Mouse (Mus musculus): ENCODE data around the gene Casp7. TPM values are rescaled to one million over a fixed set of nuclear protein-coding genes. Genes with fewer than 3 reads are reported as not detected.

Gene Casp7
- polyA plus RNA-seq, 1 experiment from 2014 or later, result 18.0 TPM

- no peak overlapping the region for H3K27ac ChIP-seq (ENCODE audit: low read depth, low read length)
- no peak overlapping the region for H3K4me2 ChIP-seq (ENCODE audit: low read depth, low read length)
- H3K4me3 ChIP-seq (ENCODE audit: low read depth, low read length), result no peak overlapping the region
- H3K9ac ChIP-seq (replicated peaks; ENCODE audit: low read depth, low read length), result no peak overlapping the region
- H3K4me1 ChIP-seq (ENCODE audit: control insufficient read depth, insufficient read depth, low read length), result no peaks in the 10 kb centered on the region
- no peak for ATAC-seq (ENCODE audit: low read depth)
- no peaks in the 10 kb centered on the region for H3K27me3 ChIP-seq (ENCODE audit: control insufficient read depth, insufficient read depth, low read length)
- H3K36me3 ChIP-seq (ENCODE audit: control insufficient read depth, insufficient read depth, low read length), result no peaks in the 10 kb centered on the region
- no peaks in the 10 kb centered on the region for H3K9me3 ChIP-seq (ENCODE audit: control insufficient read depth, low read length)
- WGBS, result 39% methylated on average over 13 of the region's 13 CpGs
Measured at GRCm38 (mm10) chr19:56484630-56485375, 87.9 kb downstream of the Casp7 start.

GRCm38 (mm10) chr19:56485376-56486271 is 88.7 kb downstream of the Casp7 start:
- WGBS, result 67% methylated on average over 13 of the region's 13 CpGs
- ATAC-seq (ENCODE audit: low read depth), result no peak
- Histone ChIP-seq H3K9me3 (ENCODE audit: control insufficient read depth, low read length) (no peaks in the 10 kb centered on the region), H3K9ac (replicated peaks; ENCODE audit: low read depth, low read length) (no peak overlapping the region), H3K36me3 (ENCODE audit: control insufficient read depth, insufficient read depth, low read length) (no peaks in the 10 kb centered on the region), H3K4me1 (ENCODE audit: control insufficient read depth, insufficient read depth, low read length) (no peaks in the 10 kb centered on the region), H3K4me2 (ENCODE audit: low read depth, low read length) (no peak overlapping the region), H3K27ac (ENCODE audit: low read depth, low read length) (no peak overlapping the region), H3K4me3 (ENCODE audit: low read depth, low read length) (no peak overlapping the region), H3K27me3 (ENCODE audit: control insufficient read depth, insufficient read depth, low read length) (no peaks in the 10 kb centered on the region)

GRCm38 (mm10) chr19:56486926-56487325 is 90.0 kb downstream of the Casp7 start:
- no peaks in the 10 kb centered on the region for H3K9me3 ChIP-seq (ENCODE audit: control insufficient read depth, low read length)
- no peaks in the 10 kb centered on the region for H3K36me3 ChIP-seq (ENCODE audit: control insufficient read depth, insufficient read depth, low read length)
- 91% methylated on average over 7 of the region's 7 CpGs for WGBS
- H3K27ac ChIP-seq (ENCODE audit: low read depth, low read length), result no peak overlapping the region
- H3K4me1 ChIP-seq (ENCODE audit: control insufficient read depth, insufficient read depth, low read length), result no peaks in the 10 kb centered on the region
- no peak overlapping the region for H3K4me3 ChIP-seq (ENCODE audit: low read depth, low read length)
- no peak for ATAC-seq (ENCODE audit: low read depth)
- no peaks in the 10 kb centered on the region for H3K27me3 ChIP-seq (ENCODE audit: control insufficient read depth, insufficient read depth, low read length)
- H3K9ac ChIP-seq (replicated peaks; ENCODE audit: low read depth, low read length), result no peak overlapping the region
- no peak overlapping the region for H3K4me2 ChIP-seq (ENCODE audit: low read depth, low read length)

GRCm38 (mm10) chr19:56487339-56487738 is 90.4 kb downstream of the Casp7 start:
- no peaks in the 10 kb centered on the region for H3K4me1 ChIP-seq (ENCODE audit: control insufficient read depth, insufficient read depth, low read length)
- no peaks in the 10 kb centered on the region for H3K36me3 ChIP-seq (ENCODE audit: control insufficient read depth, insufficient read depth, low read length)
- no peaks in the 10 kb centered on the region for H3K27me3 ChIP-seq (ENCODE audit: control insufficient read depth, insufficient read depth, low read length)
- no peak overlapping the region for H3K4me3 ChIP-seq (ENCODE audit: low read depth, low read length)
- H3K27ac ChIP-seq (ENCODE audit: low read depth, low read length), result no peak overlapping the region
- ATAC-seq (ENCODE audit: low read depth), result no peak
- no peak overlapping the region for H3K9ac ChIP-seq (replicated peaks; ENCODE audit: low read depth, low read length)
- 94% methylated on average over 2 of the region's 2 CpGs for WGBS
- no peaks in the 10 kb centered on the region for H3K9me3 ChIP-seq (ENCODE audit: control insufficient read depth, low read length)
- no peak overlapping the region for H3K4me2 ChIP-seq (ENCODE audit: low read depth, low read length)

GRCm38 (mm10) chr19:56489601-56490000 is 92.7 kb downstream of the Casp7 start:
- no peak overlapping the region for H3K27ac ChIP-seq (ENCODE audit: low read depth, low read length)
- no peaks in the 10 kb centered on the region for H3K9me3 ChIP-seq (ENCODE audit: control insufficient read depth, low read length)
- no peaks in the 10 kb centered on the region for H3K36me3 ChIP-seq (ENCODE audit: control insufficient read depth, insufficient read depth, low read length)
- no peaks in the 10 kb centered on the region for H3K27me3 ChIP-seq (ENCODE audit: control insufficient read depth, insufficient read depth, low read length)
- no peak for ATAC-seq (ENCODE audit: low read depth)
- no peaks in the 10 kb centered on the region for H3K4me1 ChIP-seq (ENCODE audit: control insufficient read depth, insufficient read depth, low read length)
- no peak overlapping the region for H3K4me3 ChIP-seq (ENCODE audit: low read depth, low read length)
- no peak overlapping the region for H3K9ac ChIP-seq (replicated peaks; ENCODE audit: low read depth, low read length)
- 90% methylated on average over 6 of the region's 6 CpGs for WGBS
- H3K4me2 ChIP-seq (ENCODE audit: low read depth, low read length), result no peak overlapping the region

Other genes with a start within 250 kb of the Casp7 start
- gene Habp2, start 110.0 kb upstream of the Casp7 start, polyA plus RNA-seq (2014; fragmentation: Nextera tagmentation; extraction: Ambion mirVana), result 0.13 and 0.29 TPM in 2 replicates
- 0.15 and 0.28 TPM in 2 replicates for gene Nrap, start 7.1 kb upstream of the Casp7 start, polyA plus RNA-seq (2014; fragmentation: Nextera tagmentation; extraction: Ambion mirVana)
- 0.13 and 0.29 TPM in 2 replicates for gene Plekhs1, start 64.5 kb downstream of the Casp7 start, polyA plus RNA-seq (2014; fragmentation: Nextera tagmentation; extraction: Ambion mirVana)
- 11.4 TPM in 2 replicates for gene Dclre1a, start 151.1 kb downstream of the Casp7 start, polyA plus RNA-seq (2014; fragmentation: Nextera tagmentation; extraction: Ambion mirVana)
- gene Nhlrc2, start 151.1 kb downstream of the Casp7 start, polyA plus RNA-seq (2014; fragmentation: Nextera tagmentation; extraction: Ambion mirVana), result 9.4 and 9.5 TPM in 2 replicates